Mouse (Mus musculus): ENCODE data around the gene Tprg. TPM values are rescaled to one million over a fixed set of nuclear protein-coding genes. Genes with fewer than 3 reads are reported as not detected.

The Tprg gene
- total RNA-seq, 2 experiments from 2014 or later, result not detected

GRCm38 (mm10) chr16:25422997-25423396 is 136.4 kb downstream of the Tprg start:
- intact Hi-C loops (cut with DNase I), result no loop called here
- DNase-seq, result no peak

DNA sequence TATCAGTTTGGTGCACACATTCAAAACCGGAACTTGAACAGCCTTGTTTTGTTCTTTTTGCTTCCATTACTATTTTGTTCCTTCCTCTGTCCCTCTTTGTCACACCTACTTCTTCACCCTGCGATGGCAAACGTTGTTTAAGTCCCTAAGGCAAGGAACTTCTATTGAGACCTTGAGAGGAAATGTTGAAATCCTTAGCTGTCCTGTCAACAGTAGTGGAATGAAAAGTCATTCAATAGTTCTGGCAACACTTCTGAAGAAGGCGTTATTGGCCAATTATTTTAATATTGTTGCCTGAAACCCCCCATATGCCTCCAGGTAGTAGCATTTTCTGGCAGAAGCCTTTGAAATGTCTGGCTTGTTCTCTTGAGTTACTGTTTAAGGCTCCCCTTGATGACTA is 137.4 kb downstream of the Tprg start:
- intact Hi-C loops (cut with DNase I), result no loop called here
- DNase-seq, result no peak

GRCm38 (mm10) chr16:25424915-25425314 is 138.3 kb downstream of the Tprg start:
- intact Hi-C loops (cut with DNase I), result no loop called here
- DNase-seq, result no peak

- no peak for DNase-seq
- intact Hi-C loops (cut with DNase I), result no loop called here
Observed at GRCm38 (mm10) chr16:25425376-25425775, 138.8 kb downstream of the Tprg start.

GRCm38 (mm10) chr16:25426261-25426660 is 139.6 kb downstream of the Tprg start:
- no peak for DNase-seq
- intact Hi-C loops (cut with DNase I), result no loop called here

- intact Hi-C loops (cut with DNase I), result no loop called here
- DNase-seq, result no peak
Observed at GRCm38 (mm10) chr16:25440039-25440438, 153.4 kb downstream of the Tprg start.

DNA sequence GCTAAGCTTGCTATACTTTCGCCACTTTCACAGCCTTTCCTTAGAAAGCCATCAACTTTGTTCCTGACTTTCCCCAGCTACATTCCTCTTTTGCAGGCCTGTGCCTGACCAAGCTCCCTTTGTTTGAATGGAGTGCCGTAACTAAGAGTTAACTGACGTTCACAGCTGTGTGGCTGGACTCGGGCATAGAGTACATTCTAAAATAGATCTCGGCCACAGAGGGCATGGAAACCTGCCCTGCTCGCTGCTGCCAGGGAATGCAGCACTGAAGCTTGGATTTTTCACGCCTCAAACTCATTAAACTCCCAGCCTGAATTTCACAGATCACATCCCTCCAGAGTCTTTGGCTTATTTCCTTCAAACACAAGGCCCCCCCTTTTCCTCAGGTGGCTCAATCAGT is 159.0 kb downstream of the Tprg start:
- intact Hi-C loops (cut with DNase I), result no loop called here
- DNase-seq, result peak; percentile 15 to 23

DNA sequence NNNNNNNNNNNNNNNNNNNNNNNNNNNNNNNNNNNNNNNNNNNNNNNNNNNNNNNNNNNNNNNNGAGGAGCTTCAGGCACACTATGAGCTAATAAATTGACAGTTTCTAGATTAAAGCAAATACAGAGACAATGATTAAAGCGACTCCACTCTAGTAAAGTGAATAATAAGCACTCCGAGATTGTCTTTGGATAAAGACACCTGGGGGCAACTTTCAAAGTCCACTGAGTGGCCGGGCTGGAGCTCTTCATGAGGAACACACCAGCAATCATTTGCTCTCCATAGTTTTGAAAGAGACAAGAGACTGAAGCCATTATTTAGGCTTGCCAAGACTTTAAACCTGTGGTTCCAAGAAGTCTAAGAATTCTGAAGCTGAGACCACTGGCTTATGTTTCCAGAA is 164.9 kb downstream of the Tprg start:
- DNase-seq, result no peak
- intact Hi-C loops (cut with DNase I), result no loop called here

GRCm38 (mm10) chr16:25464732-25465131 is 178.1 kb downstream of the Tprg start:
- intact Hi-C loops (cut with DNase I), result no loop called here
- DNase-seq, result no peak

- peak; percentile 19 to 21 for DNase-seq
- intact Hi-C loops (cut with DNase I), result no loop called here
Observed at GRCm38 (mm10) chr16:25465435-25466139, 179.0 kb downstream of the Tprg start.

DNA sequence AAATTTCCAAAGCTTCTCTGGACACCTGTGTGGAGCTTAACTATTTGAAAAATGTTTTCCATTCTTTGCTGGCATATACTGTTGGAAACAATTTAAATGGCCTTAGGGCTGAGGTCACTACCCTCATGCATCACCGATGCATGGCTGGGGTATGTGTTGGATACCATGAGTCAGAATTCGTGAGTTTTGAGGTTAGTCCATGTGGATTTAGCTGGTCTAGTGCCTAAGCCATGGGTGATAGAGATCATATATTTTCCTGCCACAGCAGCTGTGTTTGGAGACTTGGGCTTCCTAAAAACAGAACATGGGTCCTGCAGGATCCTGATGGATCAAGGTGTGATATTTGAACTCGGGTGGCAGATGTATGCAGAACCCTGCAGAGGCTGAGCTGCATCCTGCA is 181.4 kb downstream of the Tprg start:
- no peak for DNase-seq
- intact Hi-C loops (cut with DNase I), result no loop called here

DNA sequence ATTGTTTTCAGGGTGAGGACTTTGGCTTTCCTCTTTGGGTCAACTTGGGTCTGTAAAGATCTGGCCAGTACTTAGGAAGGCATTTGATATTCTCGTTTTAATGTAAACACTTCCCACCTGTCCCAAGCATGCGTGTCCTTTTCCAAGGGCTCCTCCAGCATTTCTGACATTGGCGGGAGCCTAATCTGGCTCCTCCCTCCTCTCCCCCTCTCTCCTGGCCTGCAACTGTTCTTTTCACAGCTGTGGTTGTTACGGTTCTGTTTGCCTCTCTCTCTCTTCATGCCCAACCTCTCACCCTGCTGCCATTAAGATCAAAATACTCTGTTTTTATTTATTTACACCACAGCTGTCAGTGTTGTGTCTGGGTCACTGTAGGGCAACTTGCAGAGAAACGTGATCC is 182.0 kb downstream of the Tprg start:
- intact Hi-C loops (cut with DNase I), result no loop called here
- DNase-seq, result no peak

Measured in heart, postnatal 36 days (tissue).